Mouse (Mus musculus): ENCODE measurements at regions not wholly inside any gene's neighbourhood (a gene's known extent, or its start where the extent isn't known, plus 50 kb on each side); places are given as distances from the start of the nearest gene placed in this dataset.

DNA sequence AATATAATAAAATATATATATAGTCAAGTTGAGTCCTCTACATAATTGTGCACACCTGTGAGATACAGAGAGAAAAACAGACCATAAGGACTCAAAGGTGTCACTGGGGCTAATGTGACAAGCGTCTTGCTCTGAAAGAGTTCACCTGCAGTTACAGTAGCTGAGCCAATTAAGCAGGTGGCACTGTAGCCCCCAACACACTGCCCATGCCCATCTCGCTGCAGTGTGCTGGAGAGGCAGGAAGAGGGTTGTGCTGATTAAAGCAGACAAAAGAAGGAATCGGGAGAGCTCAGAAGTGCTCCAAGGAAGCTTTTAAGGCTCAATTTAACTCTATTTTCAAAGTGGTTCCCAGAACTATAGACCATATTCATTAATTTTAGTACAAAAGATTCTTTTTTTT lies 88.0 kb upstream of the Nek7 start:
- 0 out of 2 replicates have a peak, but pooled peaks have one; percentile 41 for ATAC-seq
- WGBS, result 17% methylated on average over 3 of the region's 3 CpGs
- H3K4me2 ChIP-seq, result no peak overlapping the region

DNA sequence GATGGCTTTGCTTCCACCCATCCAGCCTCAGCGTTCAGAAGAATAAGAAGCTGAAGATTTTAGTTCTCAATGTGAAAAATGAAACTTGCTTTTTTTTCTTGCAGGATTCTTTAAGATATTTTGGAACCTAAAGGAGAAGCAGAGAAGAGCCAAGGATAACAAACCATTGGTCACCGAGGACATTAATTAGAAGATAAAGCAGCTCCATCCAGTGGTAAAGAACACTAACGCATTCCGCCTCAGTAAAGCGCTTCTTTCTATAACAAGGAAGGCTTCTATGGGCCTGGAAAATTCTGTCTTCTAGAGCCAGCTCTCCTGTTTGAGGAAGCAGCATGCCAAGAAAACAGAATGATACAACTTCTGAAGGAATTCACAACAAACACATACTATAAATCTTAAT lies 83.3 kb upstream of the Nek7 start:
- Histone ChIP-seq H3K9me3 (replicated peaks) (no peaks in the 10 kb centered on the region), H3K9ac (no peak overlapping the region), H3K4me1 (peaks cover 3% of the 10 kb centered on the region; the same call in 1 of the 2 replicates), H3K4me3 (no peak overlapping the region), H3K36me3 (ENCODE audit: poor library complexity, severe bottlenecking) (no peaks in the 10 kb centered on the region), H3K27me3 (no peaks in the 10 kb centered on the region), H3K27ac (no peak overlapping the region), H3K4me2 (no peak overlapping the region)
- WGBS, result 61% methylated on average over 5 of the region's 5 CpGs
- no peak for ATAC-seq

More for the DNA sequence above, 88.0 kb upstream of the Nek7 start:
- H3K9me3 ChIP-seq (replicated peaks), result no peaks in the 10 kb centered on the region
- no peak overlapping the region for H3K4me3 ChIP-seq
- no peaks in the 10 kb centered on the region for H3K36me3 ChIP-seq (ENCODE audit: poor library complexity, severe bottlenecking)
- H3K4me1 ChIP-seq, result peaks cover 3% of the 10 kb centered on the region; the same call in 1 of the 2 replicates
- H3K9ac ChIP-seq, result no peak overlapping the region
- no peaks in the 10 kb centered on the region for H3K27me3 ChIP-seq
- no peak overlapping the region for H3K27ac ChIP-seq

DNA sequence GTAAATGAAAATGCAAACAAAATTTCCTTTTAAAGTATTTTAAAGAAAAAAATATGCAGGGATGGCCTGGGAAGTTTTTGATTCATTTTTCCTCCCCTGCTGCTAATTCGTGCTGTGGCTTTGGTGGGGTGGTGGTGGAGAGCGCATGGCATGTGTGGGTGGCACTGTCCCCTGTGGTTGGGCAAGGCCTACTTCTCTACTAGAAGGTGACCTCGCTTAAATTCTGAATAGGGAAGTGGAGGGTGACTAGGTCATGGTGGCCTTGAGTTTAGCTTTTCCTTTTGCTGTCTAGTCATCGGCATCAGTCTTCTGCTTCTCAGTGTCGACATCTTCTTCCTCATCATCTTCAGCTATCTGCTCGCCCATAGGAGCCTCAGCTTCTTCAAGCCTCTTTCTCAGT lies 69.3 kb upstream of the Nek7 start:
- Histone ChIP-seq H3K9me3 (replicated peaks) (no peaks in the 10 kb centered on the region), H3K27ac (no peak overlapping the region), H3K27me3 (no peaks in the 10 kb centered on the region), H3K4me1 (no peaks in the 10 kb centered on the region), H3K4me2 (no peak overlapping the region), H3K9ac (no peak overlapping the region), H3K4me3 (no peak overlapping the region), H3K36me3 (ENCODE audit: poor library complexity, severe bottlenecking) (no peaks in the 10 kb centered on the region)
- no peak for ATAC-seq
- 86% methylated on average over 6 of the region's 6 CpGs for WGBS

DNA sequence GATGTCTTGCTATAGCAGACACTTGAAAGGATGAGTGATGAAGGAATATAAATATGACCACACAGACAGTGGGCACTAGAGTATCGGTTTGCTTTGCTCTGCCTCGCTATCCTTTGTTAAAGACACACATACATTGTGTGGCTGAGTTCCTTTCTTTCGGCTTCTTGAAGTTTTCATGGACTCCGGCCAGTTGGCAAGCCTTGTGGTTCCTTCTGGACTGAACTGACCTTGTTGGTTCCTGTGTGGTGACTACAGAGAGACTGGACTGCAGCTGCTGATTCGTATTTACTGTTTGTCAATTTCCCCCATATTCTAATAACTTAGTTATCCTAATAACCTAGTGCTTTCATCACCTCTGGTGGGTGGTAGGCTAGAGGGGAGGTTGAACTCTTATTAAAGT lies 66.8 kb upstream of the Nek7 start:
- WGBS, result 82% methylated on average over 5 of the region's 5 CpGs
- no peak overlapping the region for H3K9ac ChIP-seq
- no peaks in the 10 kb centered on the region for H3K9me3 ChIP-seq (replicated peaks)
- no peaks in the 10 kb centered on the region for H3K27me3 ChIP-seq
- no peak overlapping the region for H3K27ac ChIP-seq
- no peak overlapping the region for H3K4me3 ChIP-seq
- H3K4me2 ChIP-seq, result no peak overlapping the region
- no peaks in the 10 kb centered on the region for H3K4me1 ChIP-seq
- no peaks in the 10 kb centered on the region for H3K36me3 ChIP-seq (ENCODE audit: poor library complexity, severe bottlenecking)
- ATAC-seq, result no peak

DNA sequence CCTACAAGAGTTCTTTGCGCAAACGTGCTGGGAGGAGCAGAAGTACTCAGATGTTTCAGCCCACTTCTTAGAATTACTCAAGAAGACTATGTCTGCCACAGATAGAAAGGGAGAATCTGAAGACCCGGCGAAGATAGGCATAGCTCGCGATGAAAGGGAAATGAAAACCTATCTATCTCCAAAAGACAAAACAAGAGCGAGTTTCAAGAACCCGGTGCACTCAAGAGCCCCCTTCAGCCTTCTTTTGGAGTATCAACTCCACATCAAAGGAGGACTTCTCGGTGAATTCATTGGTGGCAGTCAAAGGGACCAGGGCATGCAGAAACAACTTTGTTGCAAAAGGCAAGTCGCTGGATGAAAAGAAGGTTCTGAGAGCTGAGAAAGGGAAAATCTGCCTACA lies 63.8 kb upstream of the Nek7 start:
- Histone ChIP-seq H3K36me3 (ENCODE audit: poor library complexity, severe bottlenecking) (no peaks in the 10 kb centered on the region), H3K9ac (no peak overlapping the region), H3K4me3 (no peak overlapping the region), H3K27ac (no peak overlapping the region), H3K4me1 (no peaks in the 10 kb centered on the region), H3K4me2 (no peak overlapping the region), H3K27me3 (no peaks in the 10 kb centered on the region), H3K9me3 (replicated peaks) (no peaks in the 10 kb centered on the region)
- 83% methylated on average over 10 of the region's 10 CpGs for WGBS
- ATAC-seq, result no peak

DNA sequence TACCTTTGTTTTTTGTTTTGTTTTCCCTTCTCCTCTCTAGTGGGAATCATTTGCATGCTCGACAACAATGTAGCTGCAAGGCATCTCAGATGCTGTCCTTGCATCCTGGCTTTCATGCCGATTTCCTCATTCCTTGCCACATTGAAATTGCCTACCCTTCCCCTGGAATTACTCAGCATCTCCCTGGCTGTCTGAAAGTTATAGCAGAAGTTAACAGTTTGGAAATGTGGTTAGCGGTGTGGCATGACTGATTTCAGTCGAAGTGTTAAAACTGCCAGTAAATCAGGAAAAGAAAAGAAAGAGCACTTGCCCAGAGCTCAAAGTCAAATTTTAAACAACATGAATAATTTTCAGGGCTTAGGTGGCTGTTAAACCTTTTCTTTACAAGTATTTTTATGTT lies 62.0 kb upstream of the Nek7 start:
- Histone ChIP-seq H3K9ac (no peak overlapping the region), H3K36me3 (ENCODE audit: poor library complexity, severe bottlenecking) (no peaks in the 10 kb centered on the region), H3K9me3 (replicated peaks) (no peaks in the 10 kb centered on the region), H3K27me3 (no peaks in the 10 kb centered on the region), H3K4me3 (no peak overlapping the region), H3K27ac (no peak overlapping the region), H3K4me2 (no peak overlapping the region), H3K4me1 (no peaks in the 10 kb centered on the region)
- WGBS, result 73% methylated on average over 4 of the region's 4 CpGs
- no peak for ATAC-seq

DNA sequence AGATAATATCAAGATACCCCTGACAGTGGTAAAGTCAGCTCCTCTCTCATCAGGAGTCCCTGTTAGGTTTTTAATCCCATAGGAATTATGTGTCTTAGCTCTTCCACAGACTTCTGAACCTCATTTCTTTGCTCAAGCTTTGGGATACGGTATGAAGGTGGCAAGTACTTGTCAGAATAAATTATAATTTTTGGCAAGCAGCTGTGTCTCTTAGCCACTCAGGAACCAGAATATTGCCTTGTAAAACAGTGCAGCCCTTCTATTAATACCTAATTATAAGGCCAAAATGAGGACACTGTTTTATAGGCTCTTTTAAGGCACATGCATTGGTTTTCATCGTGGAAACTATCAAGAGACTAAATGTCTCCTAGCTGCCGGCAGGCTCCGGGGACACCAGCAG lies 54.3 kb upstream of the Nek7 start:
- Histone ChIP-seq H3K27me3 (no peaks in the 10 kb centered on the region), H3K4me1 (no peaks in the 10 kb centered on the region), H3K9ac (no peak overlapping the region), H3K36me3 (ENCODE audit: poor library complexity, severe bottlenecking) (no peaks in the 10 kb centered on the region), H3K27ac (no peak overlapping the region), H3K4me2 (no peak overlapping the region), H3K4me3 (no peak overlapping the region), H3K9me3 (replicated peaks) (no peaks in the 10 kb centered on the region)
- no peak for ATAC-seq
- 89% methylated on average over 4 of the region's 4 CpGs for WGBS
